In the genomic region with DNA sequence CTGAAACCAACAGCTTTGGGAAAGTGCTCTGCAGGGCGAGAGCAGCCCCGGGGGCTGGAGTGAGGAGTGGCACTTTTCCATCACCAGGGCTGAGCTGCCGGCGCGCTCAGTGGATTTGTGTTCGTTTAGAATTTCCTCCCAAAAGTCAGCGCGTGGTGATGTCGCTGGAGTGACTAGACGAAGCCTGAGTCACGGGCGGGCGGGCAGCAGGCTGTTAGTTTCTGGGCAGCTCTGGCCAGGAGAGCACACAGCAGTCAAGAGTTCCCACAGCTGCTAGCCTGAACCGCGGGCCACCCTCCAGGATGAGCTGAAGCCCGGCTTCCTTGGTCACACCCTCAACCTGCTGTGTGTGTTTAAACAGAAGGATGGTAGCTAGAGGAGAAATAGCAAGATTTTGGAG, we compare ENCODE assay signal across 8 mouse cellular contexts. TPM values are rescaled to one million over a fixed set of nuclear protein-coding genes. Genes with fewer than 3 reads are reported as not detected.
DNase-seq lines count a peak whose midpoint lies in the region; ATAC-seq and TF ChIP-seq lines count a peak whose summit lies in the region.

No protein-coding gene starts in this region.

- H3K36me3 ChIP-seq in heart, adult 2 months (ENCODE audit: control insufficient read depth, insufficient read depth, low read length) = peaks cover 2% of the 10 kb centered on the region
- H3K36me3 ChIP-seq in intestine, embryonic 16.5 days (ENCODE audit: control insufficient read depth, insufficient read depth, low read length) = no peaks in the 10 kb centered on the region
- H3K36me3 ChIP-seq in lung, postnatal 0 days (ENCODE audit: insufficient read depth, low read length) = no peaks in the 10 kb centered on the region

- H3K9me3 ChIP-seq in intestine, embryonic 16.5 days (ENCODE audit: control insufficient read depth, low read length) = no peaks in the 10 kb centered on the region
- no peaks in the 10 kb centered on the region for H3K9me3 ChIP-seq in lung, postnatal 0 days (ENCODE audit: low read length)

- WGBS in heart, adult 2 months = under 1% methylated on average over 16 of the region's 16 CpGs
- 26% methylated on average over 16 of the region's 16 CpGs for WGBS in intestine, embryonic 16.5 days
- WGBS in lung, postnatal 0 days = 6% methylated on average over 16 of the region's 16 CpGs

- ATAC-seq in intestine, embryonic 16.5 days = no peak
- ATAC-seq in lung, postnatal 0 days = peak; percentile 55; the same call in 1 of the 2 replicates
- no peak for ATAC-seq in monocyte, adult 5-6 weeks (replicated peaks; ENCODE audit: insufficient number of reproducible peaks, low FRiP score, low TSS enrichment, poor library complexity, severe bottlenecking)

- peak overlapping the region; percentile 54 for H3K27ac ChIP-seq in heart, adult 2 months
- H3K27ac ChIP-seq in intestine, embryonic 16.5 days (ENCODE audit: low read length) = peak overlapping the region; percentile 73
- H3K27ac ChIP-seq in lung, postnatal 0 days (ENCODE audit: low read length) = peak overlapping the region; percentile 52

- H3K4me3 ChIP-seq in heart, adult 2 months = peak overlapping the region; percentile 31
- H3K4me3 ChIP-seq in intestine, embryonic 16.5 days (ENCODE audit: low read length) = peak overlapping the region; percentile 29
- peak overlapping the region; percentile 17; the same call in 1 of the 2 replicates for H3K4me3 ChIP-seq in lung, postnatal 0 days (ENCODE audit: low read depth, low read length)

- no peaks in the 10 kb centered on the region; the same call in 1 of the 2 replicates for H3K79me2 ChIP-seq in heart, adult 2 months (replicated peaks; ENCODE audit: control insufficient read depth, insufficient read depth, low read length)

- intact Hi-C loops in heart, adult 2 months (cut with DNase I) = no loop called here

- no peak for TF ChIP-seq EP300 in heart, adult 2 months (IDR thresholded peaks at IDR 0.05; ENCODE audit: insufficient read depth, low read depth, low read length)
- TF ChIP-seq EP300 in lung, postnatal 0 days (IDR thresholded peaks at IDR 0.05) = no peak

- H3K4me1 ChIP-seq in heart, adult 2 months (ENCODE audit: control insufficient read depth, insufficient read depth, low read length) = peaks cover 31% of the 10 kb centered on the region
- peaks cover 40% of the 10 kb centered on the region for H3K4me1 ChIP-seq in intestine, embryonic 16.5 days (ENCODE audit: control insufficient read depth, insufficient read depth, low read length)
- peaks cover 17% of the 10 kb centered on the region; the same call in 1 of the 2 replicates for H3K4me1 ChIP-seq in lung, postnatal 0 days (ENCODE audit: insufficient read depth, low read depth, low read length)

- no peak for TF ChIP-seq CTCF in heart, adult 2 months (IDR thresholded peaks at IDR 0.05)
- TF ChIP-seq CTCF in lung, postnatal 0 days (IDR thresholded peaks at IDR 0.05) = no peak

- H3K27me3 ChIP-seq in heart, adult 2 months (ENCODE audit: control insufficient read depth, insufficient read depth, low read length) = no peaks in the 10 kb centered on the region
- no peaks in the 10 kb centered on the region for H3K27me3 ChIP-seq in intestine, embryonic 16.5 days (replicated peaks; ENCODE audit: control insufficient read depth, insufficient read depth, low read length)
- no peaks in the 10 kb centered on the region for H3K27me3 ChIP-seq in lung, postnatal 0 days (replicated peaks; ENCODE audit: insufficient read depth, low read length)

- peak overlapping the region; percentile 47 for H3K4me2 ChIP-seq in intestine, embryonic 16.5 days (ENCODE audit: low read depth, low read length)
- peak overlapping the region; percentile 42 for H3K4me2 ChIP-seq in lung, postnatal 0 days (replicated peaks; ENCODE audit: low read depth, low read length)

- DNase-seq in thymus, postnatal 14 days = peak; percentile 55
- no peak for DNase-seq in thymus, adult 18-20 months
- peak; percentile 40 for DNase-seq in embryo, embryonic 10.5 days (ENCODE audit: low spot score)
- DNase-seq in heart, adult 2 months = peak; percentile 70 to 73
- peak; percentile 67 for DNase-seq in lung, postnatal 0 days (ENCODE audit: low spot score)
- peak; percentile 38 for DNase-seq in right cerebral cortex, postnatal 14 days

- TF ChIP-seq POLR2A in heart, adult 2 months (IDR thresholded peaks at IDR 0.05; ENCODE audit: insufficient read depth, low read depth, low read length) = peak; percentile 51

- H3K9ac ChIP-seq in heart, adult 2 months (ENCODE audit: low read depth, low read length) = peak overlapping the region; percentile 45
- peak overlapping the region; percentile 55 for H3K9ac ChIP-seq in intestine, embryonic 16.5 days (ENCODE audit: low read depth, low read length)
- no peak overlapping the region; the same call in 1 of the 2 replicates for H3K9ac ChIP-seq in lung, postnatal 0 days (replicated peaks; ENCODE audit: low read depth)

RNA-seq across cellular contexts. Expression of a gene that starts 35.1 kb away (rescaled TPM):
- total RNA-seq in heart, adult 2 months (2021) = 10 to 100 TPM; 44.0 to 45.5 TPM
- 27.8 and 59.4 TPM in 2 replicates for polyA plus RNA-seq in heart, adult 2 months (2012; rRNA removed)
- 1.7 TPM in 2 replicates for polyA plus RNA-seq in intestine, embryonic 16.5 days (2015; fragmentation: Nextera tagmentation; extraction: Ambion mirVana)
- polyA plus RNA-seq in lung, postnatal 0 days (2015; fragmentation: Nextera tagmentation; extraction: Ambion mirVana) = 0.45 and 0.77 TPM in 2 replicates
- total RNA-seq in monocyte, adult 5-6 weeks (2017) = 0.39 TPM in 1 of 3 replicates, not detected in the others

RNA-seq across cellular contexts. Expression of a gene that starts 51.6 kb away (rescaled TPM):
- 10 to 100 TPM; 61.6 to 71.8 TPM for total RNA-seq in heart, adult 2 months (2021)
- 26.0 and 38.4 TPM in 2 replicates for polyA plus RNA-seq in heart, adult 2 months (2012; rRNA removed)
- polyA plus RNA-seq in intestine, embryonic 16.5 days (2015; fragmentation: Nextera tagmentation; extraction: Ambion mirVana) = 20.0 and 21.2 TPM in 2 replicates
- 7.7 and 9.9 TPM in 2 replicates for polyA plus RNA-seq in lung, postnatal 0 days (2015; fragmentation: Nextera tagmentation; extraction: Ambion mirVana)
- total RNA-seq in monocyte, adult 5-6 weeks (2017) = 4.9 to 11.3 TPM (median 5.7 TPM) in 3 replicates

Comparison
In these comparisons a context has a peak if more than half of its experiments do, and no peak if none do; other contexts are left out.
1. DNase-seq: peak in thymus, postnatal 14 days (single experiment), embryo, embryonic 10.5 days (single experiment), heart, adult 2 months (2 of 2), lung, postnatal 0 days (single experiment) and right cerebral cortex, postnatal 14 days (single experiment); none in thymus, adult 18-20 months (0 of 2).
2. RNA of a gene that starts 35.1 kb away (polyA plus RNA-seq): 27.8 to 59.4 TPM in heart, adult 2 months; 1.7 TPM in intestine, embryonic 16.5 days and 0.45 to 0.77 TPM in lung, postnatal 0 days; every median in the first group is over 10 times any median in the second.
3. Peak in every context shown above with its lines, with median percentiles within 50 percentile points of each other: H3K27ac ChIP-seq and H3K4me3 ChIP-seq.